14 mouse cellular contexts compared by ENCODE assay signal in genomic region chr13:102668933-102669332, GRCm38 (mm10).
"Had no signal": no experiment of that assay in that cellular context is flagged by ENCODE, and none has a peak within 500 bp of the region (broad histone marks: within the 10 kb centered on the region; RNA-seq: fewer than 3 reads in every experiment).

No protein-coding gene starts in this region.

- H3K36me3 ChIP-seq: liver, embryonic 13.5 days; midbrain, embryonic 12.5 days; midbrain, embryonic 15.5 days had no signal

- H3K9ac ChIP-seq: liver, embryonic 13.5 days; midbrain, embryonic 12.5 days; midbrain, embryonic 15.5 days had no signal

- H3K4me3 ChIP-seq: left cerebral cortex, adult 2 months; liver, embryonic 13.5 days; midbrain, embryonic 12.5 days; midbrain, embryonic 15.5 days had no signal

- H3K9me3 ChIP-seq: liver, embryonic 13.5 days; midbrain, embryonic 12.5 days; midbrain, embryonic 15.5 days had no signal

- H3K27me3 ChIP-seq: midbrain, embryonic 12.5 days had no signal

- H3K27ac ChIP-seq: left cerebral cortex, adult 2 months; liver, embryonic 13.5 days; midbrain, embryonic 12.5 days; midbrain, embryonic 15.5 days had no signal

- H3K4me2 ChIP-seq: liver, embryonic 13.5 days; midbrain, embryonic 12.5 days; midbrain, embryonic 15.5 days had no signal

- ATAC-seq: midbrain, embryonic 15.5 days had no signal

- H3K4me1 ChIP-seq: midbrain, embryonic 15.5 days had no signal

- DNase-seq: layer of hippocampus, postnatal 36 days; liver, embryonic 13.5 days; lung, adult 2 months; lung, postnatal 14 days; lung, postnatal 4 days; right cerebral cortex, adult 18-20 months; right cerebral cortex, postnatal 14 days; right cerebral cortex, postnatal 4 days; thymus, adult 2 months; thymus, postnatal 14 days; thymus, postnatal 4 days had no signal
